Mouse (Mus musculus): ENCODE data around the gene Arhgap35. TPM values are rescaled to one million over a fixed set of nuclear protein-coding genes. Genes with fewer than 3 reads are reported as not detected.

Arhgap35 gene
- polyA plus RNA-seq, 1 experiment = 5.6 TPM

GRCm38 (mm10) chr7:16465160-16465559 lies 149.6 kb downstream of the Arhgap35 start:
- H3K4me3 ChIP-seq (ENCODE audit: extremely low read depth, insufficient read depth, insufficient read length) = no peak overlapping the region
- TF ChIP-seq POLR2A (IDR thresholded peaks at IDR 0.05; ENCODE audit: low read depth, low read length) = no peak
- TF ChIP-seq CTCF (IDR thresholded peaks at IDR 0.05; ENCODE audit: extremely low read depth, insufficient read depth, insufficient read length, insufficient replicate concordance) = peak; percentile 82; the same call in 1 of the 2 replicates
- no peak overlapping the region for H3K27ac ChIP-seq (ENCODE audit: insufficient read depth, low read length)
- DNase-seq (ENCODE audit: low read depth in 1 of 2, low spot score in 2 of 2) = peak in 1 of 2 experiments; percentile 65
- no peaks in the 10 kb centered on the region for H3K4me1 ChIP-seq (ENCODE audit: control insufficient read depth, insufficient read depth, insufficient read length)
- no peaks in the 10 kb centered on the region for H3K36me3 ChIP-seq (ENCODE audit: control insufficient read depth, insufficient read depth, low read length)
- H3K27me3 ChIP-seq (ENCODE audit: control insufficient read depth, insufficient read depth, low read length) = no peaks in the 10 kb centered on the region; the same call in 1 of the 2 replicates
- WGBS = 5% methylated on average over 8 of the region's 8 CpGs

DNA sequence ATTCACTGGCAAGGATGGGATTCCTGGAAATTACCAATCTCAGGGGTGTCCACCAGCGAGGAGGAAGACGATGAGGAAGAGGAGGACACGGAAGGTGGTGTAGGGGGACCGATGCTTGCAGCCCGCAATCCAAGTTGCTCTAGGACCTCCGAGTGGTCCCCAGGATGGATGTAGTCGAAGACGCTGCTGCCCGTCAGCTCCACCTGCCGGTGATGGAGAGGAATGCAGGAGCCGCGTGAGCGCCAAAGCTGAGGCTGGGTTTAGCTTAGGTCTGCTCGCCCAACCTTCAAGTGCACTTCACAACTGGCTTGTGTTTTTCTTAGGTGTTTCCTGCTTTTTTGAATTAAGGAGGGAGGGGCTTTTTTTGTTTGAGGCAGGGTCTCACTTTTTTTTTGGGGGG lies 151.6 kb downstream of the Arhgap35 start:
- TF ChIP-seq POLR2A (IDR thresholded peaks at IDR 0.05; ENCODE audit: low read depth, low read length) (no peak), CTCF (IDR thresholded peaks at IDR 0.05; ENCODE audit: extremely low read depth, insufficient read depth, insufficient read length, insufficient replicate concordance) (peak; percentile 96)
- Histone ChIP-seq H3K4me1 (ENCODE audit: control insufficient read depth, insufficient read depth, insufficient read length) (no peaks in the 10 kb centered on the region), H3K27me3 (ENCODE audit: control insufficient read depth, insufficient read depth, low read length) (no peaks in the 10 kb centered on the region; the same call in 1 of the 2 replicates), H3K4me3 (ENCODE audit: extremely low read depth, insufficient read depth, insufficient read length) (no peak overlapping the region), H3K36me3 (ENCODE audit: control insufficient read depth, insufficient read depth, low read length) (no peaks in the 10 kb centered on the region), H3K27ac (ENCODE audit: insufficient read depth, low read length) (no peak overlapping the region)
- peak; percentile 35 to 74 for DNase-seq (ENCODE audit: low read depth in 1 of 2, low spot score in 2 of 2)
- 2% methylated on average over 14 of the region's 14 CpGs for WGBS

- no peak for DNase-seq (ENCODE audit: low read depth in 1 of 2, low spot score in 2 of 2)
- Histone ChIP-seq H3K27me3 (ENCODE audit: control insufficient read depth, insufficient read depth, low read length) (no peaks in the 10 kb centered on the region), H3K4me1 (ENCODE audit: control insufficient read depth, insufficient read depth, insufficient read length) (no peaks in the 10 kb centered on the region), H3K27ac (ENCODE audit: insufficient read depth, low read length) (no peak overlapping the region), H3K4me3 (ENCODE audit: extremely low read depth, insufficient read depth, insufficient read length) (no peak overlapping the region), H3K36me3 (ENCODE audit: control insufficient read depth, insufficient read depth, low read length) (peaks cover 3% of the 10 kb centered on the region; the same call in 1 of the 2 replicates)
- 83% methylated on average over 6 of the region's 6 CpGs for WGBS
- TF ChIP-seq POLR2A (IDR thresholded peaks at IDR 0.05; ENCODE audit: low read depth, low read length) = no peak
- TF ChIP-seq CTCF (IDR thresholded peaks at IDR 0.05; ENCODE audit: extremely low read depth, insufficient read depth, insufficient read length, insufficient replicate concordance) = no peak
These were observed 153.1 kb downstream of the Arhgap35 start for GRCm38 (mm10) chr7:16461705-16462104.

- no peak overlapping the region for H3K4me3 ChIP-seq (ENCODE audit: extremely low read depth, insufficient read depth, insufficient read length)
- TF ChIP-seq CTCF (IDR thresholded peaks at IDR 0.05; ENCODE audit: extremely low read depth, insufficient read depth, insufficient read length, insufficient replicate concordance) = no peak
- TF ChIP-seq POLR2A (IDR thresholded peaks at IDR 0.05; ENCODE audit: low read depth, low read length) = no peak
- H3K36me3 ChIP-seq (ENCODE audit: control insufficient read depth, insufficient read depth, low read length) = peaks cover 3% of the 10 kb centered on the region; the same call in 1 of the 2 replicates
- H3K27ac ChIP-seq (ENCODE audit: insufficient read depth, low read length) = no peak overlapping the region
- H3K27me3 ChIP-seq (ENCODE audit: control insufficient read depth, insufficient read depth, low read length) = no peaks in the 10 kb centered on the region
- H3K4me1 ChIP-seq (ENCODE audit: control insufficient read depth, insufficient read depth, insufficient read length) = no peaks in the 10 kb centered on the region
- DNase-seq (ENCODE audit: low read depth in 1 of 2, low spot score in 2 of 2) = no peak
- WGBS = 65% methylated on average over 6 of the region's 6 CpGs
These were observed 153.6 kb downstream of the Arhgap35 start for GRCm38 (mm10) chr7:16461151-16461550.

GRCm38 (mm10) chr7:16460566-16460965 lies 154.2 kb downstream of the Arhgap35 start:
- no peaks in the 10 kb centered on the region for H3K27me3 ChIP-seq (ENCODE audit: control insufficient read depth, insufficient read depth, low read length)
- H3K4me1 ChIP-seq (ENCODE audit: control insufficient read depth, insufficient read depth, insufficient read length) = no peaks in the 10 kb centered on the region
- H3K27ac ChIP-seq (ENCODE audit: insufficient read depth, low read length) = no peak overlapping the region
- peaks cover 9% of the 10 kb centered on the region for H3K36me3 ChIP-seq (ENCODE audit: control insufficient read depth, insufficient read depth, low read length)
- 58% methylated on average over 13 of the region's 13 CpGs for WGBS
- DNase-seq (ENCODE audit: low read depth in 1 of 2, low spot score in 2 of 2) = no peak
- no peak overlapping the region for H3K4me3 ChIP-seq (ENCODE audit: extremely low read depth, insufficient read depth, insufficient read length)
- no peak for TF ChIP-seq POLR2A (IDR thresholded peaks at IDR 0.05; ENCODE audit: low read depth, low read length)
- no peak for TF ChIP-seq CTCF (IDR thresholded peaks at IDR 0.05; ENCODE audit: extremely low read depth, insufficient read depth, insufficient read length, insufficient replicate concordance)

DNA sequence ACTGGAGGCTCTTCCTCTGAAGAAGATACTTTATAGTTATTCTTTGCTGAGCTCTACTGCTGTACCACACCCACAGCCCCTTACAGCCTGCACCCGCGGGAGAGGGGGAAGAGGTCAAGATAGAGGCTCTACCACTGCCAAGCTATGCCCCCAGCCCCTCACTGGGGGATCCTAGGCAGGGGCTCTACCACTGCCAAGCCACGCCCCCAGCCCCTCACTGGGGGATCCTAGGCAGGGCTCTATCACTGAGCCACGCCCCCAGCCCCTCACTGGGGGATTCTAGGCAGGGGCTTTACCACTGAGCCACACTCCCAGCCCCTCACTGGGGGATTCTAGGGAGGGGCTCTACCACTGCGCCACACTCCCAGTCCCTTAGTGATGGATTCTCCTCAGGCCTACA lies 158.5 kb downstream of the Arhgap35 start:
- no peaks in the 10 kb centered on the region for H3K27me3 ChIP-seq (ENCODE audit: control insufficient read depth, insufficient read depth, low read length)
- TF ChIP-seq POLR2A (IDR thresholded peaks at IDR 0.05; ENCODE audit: low read depth, low read length) (no peak), CTCF (IDR thresholded peaks at IDR 0.05; ENCODE audit: extremely low read depth, insufficient read depth, insufficient read length, insufficient replicate concordance) (no peak)
- peaks cover 4% of the 10 kb centered on the region; the same call in 1 of the 2 replicates for H3K4me1 ChIP-seq (ENCODE audit: control insufficient read depth, insufficient read depth, insufficient read length)
- 87% methylated on average over 5 of the region's 5 CpGs for WGBS
- no peak for DNase-seq (ENCODE audit: low read depth in 1 of 2, low spot score in 2 of 2)
- peaks cover 16% of the 10 kb centered on the region for H3K36me3 ChIP-seq (ENCODE audit: control insufficient read depth, insufficient read depth, low read length)
- H3K27ac ChIP-seq (ENCODE audit: insufficient read depth, low read length) = no peak overlapping the region
- no peak overlapping the region for H3K4me3 ChIP-seq (ENCODE audit: extremely low read depth, insufficient read depth, insufficient read length)

GRCm38 (mm10) chr7:16455016-16455415 lies 159.8 kb downstream of the Arhgap35 start:
- no peak overlapping the region for H3K4me3 ChIP-seq (ENCODE audit: extremely low read depth, insufficient read depth, insufficient read length)
- DNase-seq (ENCODE audit: low read depth in 1 of 2, low spot score in 2 of 2) = no peak
- H3K27ac ChIP-seq (ENCODE audit: insufficient read depth, low read length) = no peak overlapping the region
- no peaks in the 10 kb centered on the region for H3K27me3 ChIP-seq (ENCODE audit: control insufficient read depth, insufficient read depth, low read length)
- H3K36me3 ChIP-seq (ENCODE audit: control insufficient read depth, insufficient read depth, low read length) = peaks cover 16% of the 10 kb centered on the region
- 94% methylated on average over 14 of the region's 14 CpGs for WGBS
- H3K4me1 ChIP-seq (ENCODE audit: control insufficient read depth, insufficient read depth, insufficient read length) = peaks cover 4% of the 10 kb centered on the region; the same call in 1 of the 2 replicates
- TF ChIP-seq POLR2A (IDR thresholded peaks at IDR 0.05; ENCODE audit: low read depth, low read length) (no peak), CTCF (IDR thresholded peaks at IDR 0.05; ENCODE audit: extremely low read depth, insufficient read depth, insufficient read length, insufficient replicate concordance) (no peak)
